Mouse (Mus musculus) liver, postnatal 0 days (tissue): ENCODE measurements around the gene Sox5. TPM values are rescaled to one million over a fixed set of nuclear protein-coding genes. Genes with fewer than 3 reads are reported as not detected.

Experiments
- ATAC-seq: fragments of 200-750 bp; cut with Nextera tagmentation; 2 replicates; pipeline ENCODE4 v1.8.0; 2017; ENCODE audit warnings: mild to moderate bottlenecking, moderate library complexity
- DNase-seq: peaks from one replicate; pipeline ENCODE4 v3.0.0-alpha.2; 2016
- H3K27ac ChIP-seq: fragments of 300-500 bp; sonication (generic); 2 replicates; pipeline ENCODE4 v1.5.1; 2014; ENCODE audit warnings: antibody characterized with exemption, moderate library complexity, mild to moderate bottlenecking, low read depth
- H3K27me3 ChIP-seq: fragments of 300-500 bp; sonication (generic); 2 replicates; pipeline ENCODE4 v1.6.1; 2014; ENCODE audit warnings: low read length, control low read depth, mixed read lengths; ENCODE audit not compliant: insufficient read depth
- H3K36me3 ChIP-seq: fragments of 300-500 bp; sonication (generic); replicated peaks from 2 replicates; pipeline ENCODE4 v1.6.1; 2014; ENCODE audit warnings: mild to moderate bottlenecking, control low read depth, low read length, moderate library complexity, mixed read lengths; ENCODE audit not compliant: insufficient read depth
- H3K4me1 ChIP-seq: fragments of 300-500 bp; sonication (generic); 2 replicates; pipeline ENCODE4 v1.6.1; 2014; ENCODE audit warnings: antibody characterized with exemption, mild to moderate bottlenecking, control low read depth; ENCODE audit not compliant: insufficient read depth
- H3K4me2 ChIP-seq: fragments of 300-500 bp; sonication (generic); 2 replicates; pipeline ENCODE4 v1.6.1; 2014; ENCODE audit warnings: low read depth, mild to moderate bottlenecking, low read length, moderate library complexity, mixed read lengths
- H3K4me3 ChIP-seq: fragments of 300-500 bp; sonication (generic); 2 replicates; pipeline ENCODE4 v1.5.1; 2014; ENCODE audit warnings: low read depth, low read length
- H3K9ac ChIP-seq: fragments of 300-500 bp; sonication (generic); replicated peaks from 2 replicates; pipeline ENCODE4 v1.6.1; 2014; ENCODE audit warnings: mild to moderate bottlenecking, moderate library complexity
- H3K9me3 ChIP-seq: fragments of 300-500 bp; sonication (generic); 2 replicates; pipeline ENCODE4 v1.6.1; 2016; ENCODE audit warnings: mild to moderate bottlenecking, control low read depth, low read length, mixed read lengths
- CTCF ChIP-seq: sonication (generic); IDR thresholded peaks from 2 replicates; pipeline ENCODE4 v1.5.1; 2016; ENCODE audit warnings: antibody characterized with exemption, low read depth
- EP300 ChIP-seq: IDR thresholded peaks from 2 replicates; pipeline ENCODE4 v1.6.1; 2016; ENCODE audit warnings: antibody characterized with exemption, low read depth, mild to moderate bottlenecking
- WGBS: fragments of 180-500 bp; shearing (Covaris S2); extraction: QIAGEN DNeasy Blood & Tissue Kit; methylation state at CpG from one replicate; pipeline ENCODE4 v1.1.7; 2014; ENCODE audit not compliant: insufficient replicate concordance; 5-methylcytosine and 5-hydroxymethylcytosine counted together
- polyA plus RNA-seq: library from polyadenylated mRNA; unstranded; fragments of >200 nt; fragmentation: Nextera tagmentation; extraction: Ambion mirVana; gene quantifications from 2 replicates; pipeline ENCODE4 v1.2.1, GENCODE M21; 2015

Gene Sox5
- polyA plus RNA-seq, 1 experiment from 2014 or later, result 7.5 TPM

- Histone ChIP-seq H3K9me3 (no peaks in the 10 kb centered on the region), H3K27me3 (no peaks in the 10 kb centered on the region), H3K4me3 (no peak overlapping the region), H3K9ac (no peak overlapping the region), H3K36me3 (no peaks in the 10 kb centered on the region), H3K27ac (no peak overlapping the region), H3K4me1 (peaks cover 22% of the 10 kb centered on the region), H3K4me2 (no peak overlapping the region)
- DNase-seq (no peak), ATAC-seq (no peak)
- WGBS, result 52% methylated on average over 5 of the region's 5 CpGs
- TF ChIP-seq CTCF, result no peak
- TF ChIP-seq EP300, result peak; percentile 65
Observed at GRCm38 (mm10) chr6:144704962-144705361, 76.8 kb downstream of the Sox5 start.

- H3K27me3 ChIP-seq, result no peaks in the 10 kb centered on the region
- H3K4me1 ChIP-seq, result no peaks in the 10 kb centered on the region
- no peak overlapping the region for H3K9ac ChIP-seq
- no peak overlapping the region for H3K4me2 ChIP-seq
- WGBS, result 62% methylated on average over 4 of the region's 4 CpGs
- no peak overlapping the region for H3K27ac ChIP-seq
- DNase-seq (no peak), ATAC-seq (no peak)
- H3K4me3 ChIP-seq, result no peak overlapping the region
- H3K36me3 ChIP-seq, result no peaks in the 10 kb centered on the region
- TF ChIP-seq CTCF (no peak), EP300 (no peak)
- H3K9me3 ChIP-seq, result no peaks in the 10 kb centered on the region
Observed at GRCm38 (mm10) chr6:144695660-144696059, 86.1 kb downstream of the Sox5 start.

- H3K9me3 ChIP-seq, result no peaks in the 10 kb centered on the region
- no peak overlapping the region for H3K4me2 ChIP-seq
- 55% methylated on average over 7 of the region's 7 CpGs for WGBS
- TF ChIP-seq EP300, result no peak
- no peak for TF ChIP-seq CTCF
- H3K9ac ChIP-seq, result no peak overlapping the region
- no peak for DNase-seq
- H3K4me3 ChIP-seq, result no peak overlapping the region
- no peaks in the 10 kb centered on the region for H3K27me3 ChIP-seq
- no peaks in the 10 kb centered on the region for H3K36me3 ChIP-seq
- H3K27ac ChIP-seq, result no peak overlapping the region
- H3K4me1 ChIP-seq, result no peaks in the 10 kb centered on the region
- no peak for ATAC-seq
Observed at GRCm38 (mm10) chr6:144693211-144693899, 88.4 kb downstream of the Sox5 start.

DNA sequence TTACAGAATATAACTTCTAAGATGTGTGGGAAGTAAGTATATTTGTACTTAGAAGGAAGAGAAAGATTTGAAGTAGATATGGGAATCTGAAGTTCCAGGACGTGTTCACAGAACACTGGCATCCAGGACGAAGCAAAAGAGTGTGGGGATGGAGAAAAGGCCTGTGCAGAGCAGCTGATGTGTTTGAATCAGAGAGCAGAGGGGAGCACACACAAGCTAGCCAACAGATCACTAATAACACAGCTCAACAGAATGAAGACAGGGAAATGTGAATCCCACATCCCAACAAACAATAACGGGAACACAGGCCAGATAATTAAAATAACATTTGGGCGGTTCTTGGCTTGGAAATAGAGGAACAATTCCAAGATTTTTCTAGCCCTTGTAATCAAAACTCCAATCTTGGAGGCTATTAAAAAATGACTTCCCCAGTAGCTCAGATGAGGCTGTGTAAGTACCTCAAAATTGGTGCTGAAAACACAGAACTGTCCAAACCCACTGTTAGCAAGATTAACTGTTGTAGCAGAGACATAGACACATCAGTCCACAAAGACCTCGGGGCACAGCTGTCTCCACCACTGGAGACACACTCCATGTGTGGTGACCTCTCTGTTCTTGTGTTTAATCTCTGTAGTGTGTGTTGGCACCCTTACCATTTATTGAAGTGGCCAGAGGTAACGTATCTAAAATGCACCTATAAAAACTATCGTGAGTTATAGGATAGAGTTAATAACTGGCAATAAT lies 90.3 kb downstream of the Sox5 start:
- Histone ChIP-seq H3K4me1 (no peaks in the 10 kb centered on the region), H3K27ac (no peak overlapping the region), H3K9me3 (no peaks in the 10 kb centered on the region), H3K27me3 (no peaks in the 10 kb centered on the region), H3K36me3 (no peaks in the 10 kb centered on the region), H3K4me3 (no peak overlapping the region), H3K9ac (no peak overlapping the region), H3K4me2 (no peak overlapping the region)
- TF ChIP-seq EP300 (no peak), CTCF (no peak)
- ATAC-seq (no peak), DNase-seq (no peak)
- 70% methylated on average over 7 of the region's 7 CpGs for WGBS

- Histone ChIP-seq H3K27me3 (no peaks in the 10 kb centered on the region), H3K9me3 (no peaks in the 10 kb centered on the region), H3K9ac (no peak overlapping the region), H3K27ac (no peak overlapping the region), H3K4me1 (no peaks in the 10 kb centered on the region), H3K4me3 (no peak overlapping the region), H3K4me2 (no peak overlapping the region), H3K36me3 (no peaks in the 10 kb centered on the region)
- DNase-seq (no peak), ATAC-seq (no peak)
- TF ChIP-seq CTCF (no peak), EP300 (no peak)
- WGBS, result 81% methylated on average over 3 of the region's 3 CpGs
Observed at GRCm38 (mm10) chr6:144689076-144689475, 92.7 kb downstream of the Sox5 start.

- WGBS, result 34% methylated on average over 8 of the region's 8 CpGs
- Histone ChIP-seq H3K4me1 (no peaks in the 10 kb centered on the region), H3K4me2 (no peak overlapping the region), H3K27me3 (no peaks in the 10 kb centered on the region), H3K9me3 (no peaks in the 10 kb centered on the region), H3K36me3 (no peaks in the 10 kb centered on the region), H3K27ac (peak overlapping the region; percentile 66), H3K4me3 (no peak overlapping the region), H3K9ac (no peak overlapping the region)
- ATAC-seq (no peak), DNase-seq (no peak)
- TF ChIP-seq CTCF, result no peak
- TF ChIP-seq EP300, result no peak
Observed at GRCm38 (mm10) chr6:144687681-144688080, 94.1 kb downstream of the Sox5 start.
